Mouse (Mus musculus) left cerebral cortex, postnatal 25 days (tissue): ENCODE results near the gene Prdm11. TPM values are rescaled to one million over a fixed set of nuclear protein-coding genes. Genes with fewer than 3 reads are reported as not detected.

ENCODE experiments used
- DNase-seq, 2 experiments: peaks; one replicate each; pipeline ENCODE4 v3.0.0; 2022; ENCODE audit warnings: low spot score in 2 of 2, mixed read lengths in 1 of 2
- intact Hi-C: fragments of 180-260 bp; cut with DNase I; formaldehyde crosslinking; loops from one replicate; pipeline ENCODE4 v1.15.1; 2025
- total RNA-seq, 2 experiments: library from RNA; stranded (reverse); gene quantifications; 2 replicates each; pipeline ENCODE4 v1.2.3; 2021

The Prdm11 gene
- total RNA-seq, 2 experiments from 2014 or later: 21.7 to 25.8 TPM

DNA sequence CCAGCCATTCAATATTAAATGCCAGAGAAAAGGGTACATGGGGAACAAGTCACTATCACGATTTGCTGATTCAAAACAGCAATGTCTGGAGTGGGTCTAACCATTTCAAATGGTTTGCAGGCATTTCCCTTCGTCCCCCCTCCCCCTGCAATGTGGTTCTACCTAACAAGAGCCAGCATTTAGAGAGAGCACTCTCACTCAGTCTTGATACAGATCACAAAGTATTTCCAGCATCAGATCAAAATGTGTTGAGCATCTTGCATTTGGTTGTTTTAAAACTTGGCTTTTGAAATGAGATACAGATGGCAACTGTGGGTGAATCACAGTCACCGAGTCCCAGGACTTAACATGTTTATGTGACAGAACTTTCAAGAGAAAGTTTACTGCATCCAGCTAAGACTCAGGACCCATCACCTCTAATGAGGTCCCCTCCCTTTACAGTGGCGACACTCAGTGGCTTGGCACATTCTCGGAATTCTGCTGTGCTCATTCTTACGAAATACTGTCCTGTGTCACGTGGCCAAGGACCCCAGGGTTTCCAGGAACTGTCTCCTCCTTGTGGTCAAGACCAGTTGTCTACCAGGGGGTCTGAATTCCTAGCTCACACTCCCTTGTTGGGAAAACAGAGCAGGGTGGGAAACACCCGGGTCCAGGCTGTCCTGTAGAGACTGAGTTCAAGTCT lies 63.2 kb downstream of the Prdm11 start:
- DNase-seq: peak in 1 of 2 experiments; percentile 50
- intact Hi-C loops: no loop called here

- DNase-seq: no peak
- intact Hi-C loops: no loop called here
These were observed 65.8 kb downstream of the Prdm11 start for GRCm38 (mm10) chr2:92980165-92980564.

DNA sequence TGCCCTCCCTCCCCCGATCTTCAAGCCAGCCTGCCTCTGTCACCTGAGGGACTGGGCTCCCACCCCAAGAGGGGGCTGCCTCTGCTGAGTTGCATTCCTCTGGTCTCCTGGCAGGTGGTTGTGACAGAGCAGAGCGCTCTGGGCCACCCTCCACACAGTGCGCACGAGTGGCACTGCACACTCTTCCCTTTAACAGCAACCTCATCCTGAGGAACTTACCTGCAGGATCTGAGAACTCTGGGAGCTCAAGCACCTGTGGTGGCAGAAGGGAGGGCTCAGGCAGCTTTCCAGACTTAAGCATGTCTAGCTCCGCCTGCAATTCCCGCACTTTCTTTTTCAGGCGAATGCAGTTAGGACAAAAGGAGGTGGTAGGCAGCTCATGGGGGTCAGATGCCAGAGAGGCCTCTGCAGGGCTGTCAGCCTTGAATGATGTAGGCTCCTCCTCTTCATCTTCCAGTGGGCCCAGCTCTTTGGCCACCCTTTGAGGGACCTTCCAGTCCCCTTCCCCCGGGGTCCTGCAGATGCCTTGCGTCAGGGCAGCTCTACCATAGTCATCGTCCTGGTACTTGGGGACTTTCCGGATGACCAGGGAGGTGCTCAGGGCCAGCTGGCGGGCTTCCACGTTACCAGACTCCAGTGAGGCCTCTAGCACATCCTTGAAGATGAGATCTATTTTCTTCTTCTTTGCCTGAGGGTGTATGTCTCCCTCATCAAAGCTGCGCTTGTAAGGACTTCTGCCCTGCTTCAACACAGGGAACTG lies 70.8 kb downstream of the Prdm11 start:
- DNase-seq: no peak
- intact Hi-C loops: loop anchor here (5.0 kb wide), 1 partner anchor 82 kb away; no protein-coding TSS in a partner anchor

DNA sequence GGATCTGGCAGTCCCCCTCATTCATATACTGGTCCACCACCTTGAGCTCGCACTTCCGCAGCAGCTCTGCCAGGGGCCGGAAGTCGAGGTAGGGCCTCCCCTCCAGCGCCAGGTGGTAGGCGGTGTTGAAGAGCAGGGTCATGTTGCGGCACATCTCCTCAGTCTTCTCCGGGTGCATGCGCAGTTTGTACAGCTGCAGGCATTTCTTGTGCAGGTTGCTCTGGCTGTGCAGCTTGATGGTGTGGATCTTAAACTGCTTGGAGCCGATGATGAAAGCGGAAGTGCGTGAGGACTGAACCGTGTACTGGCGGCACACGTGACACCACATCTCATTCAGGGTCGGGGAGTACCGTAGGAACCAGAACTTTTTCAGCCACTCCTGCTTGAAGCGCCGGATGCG lies 72.3 kb downstream of the Prdm11 start:
- DNase-seq: no peak
- intact Hi-C loops: no loop called here

- no peak for DNase-seq
- intact Hi-C loops: no loop called here
These were observed 73.9 kb downstream of the Prdm11 start for GRCm38 (mm10) chr2:92972071-92972470.

DNA sequence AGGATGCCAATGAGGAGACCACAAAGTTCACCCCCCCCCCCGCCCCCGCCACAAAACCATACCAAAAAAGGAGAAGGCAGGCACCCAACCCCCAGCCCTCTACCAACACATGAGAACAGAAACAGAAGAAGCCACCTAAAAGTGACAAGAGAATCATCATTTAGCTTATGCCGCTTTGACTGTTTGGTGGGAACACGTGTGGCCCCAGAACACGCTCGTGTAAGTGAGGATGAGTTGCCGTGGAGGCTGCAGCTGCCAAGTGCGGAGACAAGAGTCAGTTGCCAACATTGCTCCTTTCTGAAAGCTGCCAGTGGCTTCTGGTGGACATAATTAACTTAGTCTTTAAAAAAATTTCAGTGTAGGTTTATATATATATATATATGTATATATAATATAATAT lies 74.4 kb downstream of the Prdm11 start:
- DNase-seq: no peak
- intact Hi-C loops: no loop called here

- intact Hi-C loops: no loop called here
- DNase-seq: no peak
These were observed 74.9 kb downstream of the Prdm11 start for GRCm38 (mm10) chr2:92971069-92971468.

DNA sequence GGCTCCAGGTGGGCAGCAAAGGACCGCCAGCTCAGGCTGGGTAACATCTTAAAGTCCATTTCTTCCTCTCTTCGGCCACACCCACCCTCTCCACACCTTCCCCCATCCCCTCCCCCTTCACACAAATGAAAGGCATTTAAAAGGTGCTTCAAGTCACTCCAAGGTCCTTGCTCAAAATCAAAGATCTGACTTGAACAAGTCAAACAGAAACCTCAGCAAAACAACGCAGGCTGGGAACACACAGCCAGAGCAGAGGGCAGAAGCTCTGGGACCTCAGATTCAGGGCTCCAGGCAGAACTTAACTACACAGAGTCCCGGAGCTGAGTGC lies 78.2 kb downstream of the Prdm11 start:
- intact Hi-C loops: no loop called here
- no peak for DNase-seq

- DNase-seq: no peak
- intact Hi-C loops: no loop called here
These were observed 78.7 kb downstream of the Prdm11 start for GRCm38 (mm10) chr2:92967032-92967838.

DNA sequence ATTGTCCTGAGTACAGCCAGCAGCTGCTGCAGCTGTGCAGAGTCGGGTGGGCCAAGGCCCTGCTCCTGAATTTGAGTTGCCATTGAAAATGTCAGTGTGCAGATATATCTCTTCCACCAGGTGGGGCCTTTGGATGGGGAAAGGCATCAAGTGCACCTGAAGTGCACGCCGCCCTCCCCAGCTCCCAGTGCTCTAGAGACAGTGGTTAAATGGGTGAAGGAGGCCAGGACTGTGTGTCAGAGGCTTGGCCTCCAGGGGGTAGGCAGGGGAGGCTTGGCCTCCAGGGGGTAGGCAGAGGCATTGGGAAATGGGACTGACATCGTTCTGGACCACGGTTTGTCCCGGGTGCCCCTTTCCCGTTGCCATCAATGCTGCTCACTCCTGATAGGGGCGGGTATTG lies 79.7 kb downstream of the Prdm11 start:
- no peak for DNase-seq
- intact Hi-C loops: no loop called here

- intact Hi-C loops: no loop called here
- no peak for DNase-seq
These were observed 81.6 kb downstream of the Prdm11 start for GRCm38 (mm10) chr2:92964345-92964744.

DNA sequence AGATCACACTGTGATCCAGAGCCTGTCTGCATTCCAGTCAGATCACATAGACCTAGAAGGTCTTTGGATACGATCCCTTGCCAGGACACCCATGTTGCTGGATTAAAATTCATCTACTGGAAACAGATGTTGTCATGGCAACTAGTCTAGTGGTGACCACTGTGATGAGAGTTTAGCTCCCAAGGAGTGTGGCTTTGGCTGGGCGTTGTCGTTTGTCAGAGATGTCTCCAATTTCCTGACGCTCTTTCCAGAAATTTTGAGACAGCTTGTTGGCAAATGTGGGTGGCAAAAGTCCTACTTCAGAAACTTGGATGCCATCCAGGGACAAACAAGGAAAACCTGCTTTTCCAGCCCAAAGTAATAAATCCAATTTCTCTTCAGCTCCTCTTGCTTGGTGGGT lies 87.3 kb downstream of the Prdm11 start:
- intact Hi-C loops: no loop called here
- peak; percentile 51 to 67 for DNase-seq

GRCm38 (mm10) chr2:92956943-92957342 lies 89.0 kb downstream of the Prdm11 start:
- no peak for DNase-seq
- intact Hi-C loops: no loop called here

GRCm38 (mm10) chr2:92954404-92955114 lies 91.4 kb downstream of the Prdm11 start:
- DNase-seq: peak; percentile 69 to 82
- intact Hi-C loops: loop anchor here (1.0 to 5.0 kb wide), 2 partner anchors 39 to 93 kb away; partner anchors contain the start of genes Prdm11 and Syt13

- intact Hi-C loops: loop anchor here (5.0 kb wide), 1 partner anchor 94 kb away; the partner anchor contains the start of gene Prdm11
- DNase-seq: no peak
These were observed 92.5 kb downstream of the Prdm11 start for GRCm38 (mm10) chr2:92953450-92953849.

DNA sequence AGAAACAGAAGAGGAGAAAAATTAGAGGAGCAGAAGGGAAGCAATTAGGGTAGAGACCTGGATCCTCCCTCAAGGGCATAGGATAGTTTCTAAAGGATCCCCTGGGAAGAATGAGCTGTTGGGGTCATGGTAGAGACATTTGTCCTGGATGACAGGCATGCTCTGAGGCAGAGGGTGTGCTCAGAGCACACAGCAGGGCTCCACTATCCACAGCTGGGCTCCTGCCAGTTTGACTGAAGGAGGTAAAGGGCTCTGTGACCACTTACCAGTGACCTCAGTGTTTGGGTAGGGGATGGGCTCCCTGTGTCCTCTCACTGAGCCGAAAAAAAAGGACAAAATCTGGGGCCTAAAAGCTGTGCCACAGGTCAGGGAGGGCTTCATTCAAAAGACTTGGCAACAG lies 96.4 kb downstream of the Prdm11 start:
- intact Hi-C loops: loop anchor here (2.0 kb wide), 1 partner anchor 15 kb away; no protein-coding TSS in a partner anchor
- no peak for DNase-seq

GRCm38 (mm10) chr2:92948699-92949300 lies 97.2 kb downstream of the Prdm11 start:
- DNase-seq: no peak
- intact Hi-C loops: loop anchor here (2.0 kb wide), 1 partner anchor 14 kb away; no protein-coding TSS in a partner anchor

- intact Hi-C loops: loop anchor here (2.0 kb wide), 1 partner anchor 13 kb away; no protein-coding TSS in a partner anchor
- DNase-seq: peak in 1 of 2 experiments; percentile 86
These were observed 97.8 kb downstream of the Prdm11 start for GRCm38 (mm10) chr2:92947981-92948698.
